Mouse (Mus musculus) bone marrow, adult 2 months (tissue): Measurements from ENCODE around the gene Kdelr2. TPM values are rescaled to one million over a fixed set of nuclear protein-coding genes. Genes with fewer than 3 reads are reported as not detected.
"Not testable (repeated sequence)": the region's sequence is repeated elsewhere in the genome, so short reads cannot be mapped to it uniquely, and the experiment has no call there.

Source experiments
- H3K27ac ChIP-seq: fragments of 200-500 bp; 2 replicates; pipeline ENCODE4 v1.5.1; 2012; ENCODE audit warnings: low read depth, mild to moderate bottlenecking, control low read depth, inconsistent platforms, low read length; ENCODE audit not compliant: control insufficient read depth, poor library complexity, insufficient read depth
- H3K4me1 ChIP-seq: fragments of 200-500 bp; 2 replicates; pipeline ENCODE4 v1.6.1; 2011; ENCODE audit warnings: low read length; ENCODE audit not compliant: control insufficient read depth, insufficient read depth
- H3K4me3 ChIP-seq: fragments of 200-500 bp; replicated peaks from 2 replicates; pipeline ENCODE3; 2011; ENCODE audit warnings: mild to moderate bottlenecking, low read depth, low read length, control low read depth; ENCODE audit not compliant: control insufficient read depth
- CTCF ChIP-seq: fragments of 200-500 bp; IDR thresholded peaks from 2 replicates; pipeline ENCODE4 v1.5.1; 2011; ENCODE audit warnings: low read length, control low read depth; ENCODE audit not compliant: control insufficient read depth, insufficient read depth
- POLR2A ChIP-seq: fragments of 200-500 bp; IDR thresholded peaks from 2 replicates; pipeline ENCODE4 v1.6.1; 2011; ENCODE audit warnings: low read depth, mild to moderate bottlenecking, control low read depth, low read length, borderline replicate concordance; ENCODE audit not compliant: control insufficient read depth
- WGBS: fragments of 180-500 bp; shearing (Covaris S2); methylation state at CpG from one replicate; pipeline ENCODE4 v1.1.7; 2018; 5-methylcytosine and 5-hydroxymethylcytosine counted together
- polyA plus RNA-seq: library from polyadenylated mRNA; stranded (reverse); fragments of >200 nt; gene quantifications from 2 replicates; pipeline ENCODE4 v1.2.4, GENCODE M21; 2011; ENCODE audit warnings: low replicate concordance; ENCODE audit not compliant: missing spikeins, insufficient read depth, insufficient read length

The Kdelr2 gene
- polyA plus RNA-seq, 1 experiment, result 24.9 TPM

- H3K4me3 ChIP-seq, result no peak overlapping the region
- no peak overlapping the region for H3K27ac ChIP-seq
- TF ChIP-seq POLR2A (no peak), CTCF (no peak; the same call in 1 of the 2 replicates)
- no peaks in the 10 kb centered on the region for H3K4me1 ChIP-seq
- 80% methylated on average over 7 of the region's 7 CpGs for WGBS
Observed at GRCm38 (mm10) chr5:143394184-143394583, 9.5 kb upstream of the Kdelr2 start.

- H3K27ac ChIP-seq, H3K4me3 ChIP-seq, H3K4me1 ChIP-seq: not testable (repeated sequence)
- WGBS, result 79% methylated on average over 2 of the region's 2 CpGs
Observed at GRCm38 (mm10) chr5:143394966-143395365, 8.7 kb upstream of the Kdelr2 start.

GRCm38 (mm10) chr5:143395649-143396048, 8.0 kb upstream of the Kdelr2 start:
- no peaks in the 10 kb centered on the region; the same call in 1 of the 2 replicates for H3K4me1 ChIP-seq
- H3K4me3 ChIP-seq, result no peak overlapping the region
- H3K27ac ChIP-seq, result no peak overlapping the region
- TF ChIP-seq POLR2A, result no peak
- TF ChIP-seq CTCF, result peak; percentile 79
- WGBS, result 40% methylated on average over 2 of the region's 2 CpGs

- Histone ChIP-seq H3K27ac (no peak overlapping the region), H3K4me3 (no peak overlapping the region), H3K4me1 (no peaks in the 10 kb centered on the region; the same call in 1 of the 2 replicates)
- TF ChIP-seq POLR2A (no peak), CTCF (no peak)
- 63% methylated on average over 12 of the region's 12 CpGs for WGBS
Observed at GRCm38 (mm10) chr5:143400501-143400900, 3.1 kb upstream of the Kdelr2 start.

- Histone ChIP-seq H3K4me3 (no peak overlapping the region), H3K27ac (no peak overlapping the region), H3K4me1 (no peaks in the 10 kb centered on the region; the same call in 1 of the 2 replicates)
- 61% methylated on average over 2 of the region's 2 CpGs for WGBS
- TF ChIP-seq POLR2A, result no peak
- no peak for TF ChIP-seq CTCF
Observed at GRCm38 (mm10) chr5:143401556-143401955, 2.1 kb upstream of the Kdelr2 start.

GRCm38 (mm10) chr5:143404148-143404930, 701 bp downstream of the Kdelr2 start:
- H3K4me3 ChIP-seq, result peak overlapping the region; percentile 96
- 5% methylated on average over 34 of the region's 34 CpGs for WGBS
- peaks cover 1% of the 10 kb centered on the region; the same call in 1 of the 2 replicates for H3K4me1 ChIP-seq
- H3K27ac ChIP-seq, result peak overlapping the region; percentile 93
- peak; percentile 11; the same call in 1 of the 2 replicates for TF ChIP-seq POLR2A
- TF ChIP-seq CTCF, result no peak

GRCm38 (mm10) chr5:143405200-143405599, 1.6 kb downstream of the Kdelr2 start:
- Histone ChIP-seq H3K27ac (no peak overlapping the region), H3K4me1 (peaks cover 1% of the 10 kb centered on the region; the same call in 1 of the 2 replicates), H3K4me3 (no peak overlapping the region)
- no peak for TF ChIP-seq POLR2A
- TF ChIP-seq CTCF, result no peak
- 75% methylated on average over 9 of the region's 9 CpGs for WGBS

- WGBS, result 58% methylated on average over 9 of the region's 9 CpGs
- peak overlapping the region; percentile 15 for H3K4me3 ChIP-seq
- peaks cover 1% of the 10 kb centered on the region; the same call in 1 of the 2 replicates for H3K4me1 ChIP-seq
- peak overlapping the region; percentile 60 for H3K27ac ChIP-seq
- TF ChIP-seq CTCF (no peak), POLR2A (no peak)
Observed at GRCm38 (mm10) chr5:143406548-143406947, 2.9 kb downstream of the Kdelr2 start.
